Mouse (Mus musculus) hindbrain, embryonic 15.5 days (tissue): Measurements from ENCODE around the gene Mettl26. TPM values are rescaled to one million over a fixed set of nuclear protein-coding genes. Genes with fewer than 3 reads are reported as not detected.
"Not testable (repeated sequence)": the region's sequence is repeated elsewhere in the genome, so short reads cannot be mapped to it uniquely, and the experiment has no call there.

ENCODE experiments used
- ATAC-seq: fragments of 200-750 bp; cut with Nextera tagmentation; 2 replicates; pipeline ENCODE4 v1.8.0; 2017; ENCODE audit warnings: low read depth, moderate number of reproducible peaks, moderate TSS enrichment; ENCODE audit not compliant: low FRiP score
- H3K27ac ChIP-seq: fragments of 300-500 bp; sonication (generic); replicated peaks from 2 replicates; pipeline ENCODE4 v1.5.1; 2015; ENCODE audit warnings: mild to moderate bottlenecking, inconsistent platforms
- H3K27me3 ChIP-seq: fragments of 300-500 bp; sonication (generic); 2 replicates; pipeline ENCODE4 v1.6.1; 2015; ENCODE audit warnings: control low read depth, inconsistent platforms
- H3K36me3 ChIP-seq: fragments of 300-500 bp; sonication (generic); 2 replicates; pipeline ENCODE4 v1.6.1; 2015; ENCODE audit warnings: control low read depth, inconsistent platforms
- H3K4me1 ChIP-seq: fragments of 300-500 bp; sonication (generic); replicated peaks from 2 replicates; pipeline ENCODE4 v1.6.1; 2015; ENCODE audit warnings: control low read depth, inconsistent platforms
- H3K4me2 ChIP-seq: fragments of 300-500 bp; sonication (generic); 2 replicates; pipeline ENCODE4 v1.6.1; 2015; ENCODE audit warnings: moderate library complexity, mild to moderate bottlenecking, inconsistent platforms
- H3K4me3 ChIP-seq: fragments of 300-500 bp; sonication (generic); 2 replicates; pipeline ENCODE4 v1.5.1; 2015; ENCODE audit warnings: mild to moderate bottlenecking, inconsistent platforms
- H3K9ac ChIP-seq: fragments of 300-500 bp; sonication (generic); 2 replicates; pipeline ENCODE4 v1.6.1; 2015; ENCODE audit warnings: inconsistent platforms
- H3K9me3 ChIP-seq: fragments of 300-500 bp; sonication (generic); 2 replicates; pipeline ENCODE4 v1.6.1; 2016; ENCODE audit warnings: control low read depth, inconsistent platforms
- WGBS: fragments of 180-500 bp; shearing (Covaris S2); methylation state at CpG from one replicate; pipeline ENCODE4 v1.1.7; 2015; 5-methylcytosine and 5-hydroxymethylcytosine counted together
- polyA plus RNA-seq: library from polyadenylated mRNA; unstranded; fragments of >200 nt; fragmentation: Nextera tagmentation; extraction: Ambion mirVana; gene quantifications from 2 replicates; pipeline ENCODE4 v1.2.1, GENCODE M21; 2015

Gene Mettl26
- polyA plus RNA-seq, 1 experiment from 2014 or later = 58.7 TPM

- no peak overlapping the region for H3K4me3 ChIP-seq
- no peak for ATAC-seq
- no peak overlapping the region for H3K9ac ChIP-seq
- H3K36me3 ChIP-seq = no peaks in the 10 kb centered on the region
- peaks cover 36% of the 10 kb centered on the region for H3K4me1 ChIP-seq
- H3K27me3 ChIP-seq = no peaks in the 10 kb centered on the region
- H3K4me2 ChIP-seq = no peak overlapping the region
- H3K9me3 ChIP-seq = no peaks in the 10 kb centered on the region
- no peak overlapping the region for H3K27ac ChIP-seq
- WGBS = 94% methylated on average over 6 of the region's 6 CpGs
Measured at GRCm38 (mm10) chr17:25863681-25864080, 11.2 kb upstream of the Mettl26 start.

- Histone ChIP-seq H3K9ac (no peak overlapping the region), H3K9me3 (no peaks in the 10 kb centered on the region), H3K36me3 (no peaks in the 10 kb centered on the region), H3K4me1 (peaks cover 40% of the 10 kb centered on the region), H3K4me2 (no peak overlapping the region), H3K27ac (no peak overlapping the region), H3K4me3 (no peak overlapping the region), H3K27me3 (no peaks in the 10 kb centered on the region)
- no peak for ATAC-seq
- WGBS = 90% methylated on average over 14 of the region's 14 CpGs
Measured at GRCm38 (mm10) chr17:25864311-25864710, 10.6 kb upstream of the Mettl26 start.

GRCm38 (mm10) chr17:25865288-25865687 is 9.6 kb upstream of the Mettl26 start:
- Histone ChIP-seq H3K9ac (no peak overlapping the region), H3K4me1 (peaks cover 38% of the 10 kb centered on the region), H3K27ac (no peak overlapping the region), H3K27me3 (no peaks in the 10 kb centered on the region), H3K4me3 (no peak overlapping the region), H3K36me3 (no peaks in the 10 kb centered on the region), H3K9me3 (no peaks in the 10 kb centered on the region), H3K4me2 (no peak overlapping the region)
- ATAC-seq = no peak
- 92% methylated on average over 11 of the region's 11 CpGs for WGBS

- 88% methylated on average over 3 of the region's 3 CpGs for WGBS
- no peak overlapping the region for H3K4me3 ChIP-seq
Measured at GRCm38 (mm10) chr17:25866172-25866571, 8.7 kb upstream of the Mettl26 start.

GRCm38 (mm10) chr17:25867509-25867835 is 7.4 kb upstream of the Mettl26 start:
- Histone ChIP-seq H3K4me2 (peak overlapping the region; percentile 95), H3K4me1 (peaks cover 22% of the 10 kb centered on the region), H3K9me3 (no peaks in the 10 kb centered on the region), H3K27me3 (no peaks in the 10 kb centered on the region), H3K9ac (peak overlapping the region; percentile 19; the same call in 1 of the 2 replicates), H3K27ac (no peak overlapping the region), H3K36me3 (no peaks in the 10 kb centered on the region), H3K4me3 (peak overlapping the region; percentile 71)
- ATAC-seq = no peak
- 16% methylated on average over 7 of the region's 7 CpGs for WGBS

More at GRCm38 (mm10) chr17:25866172-25866571, 8.7 kb upstream of the Mettl26 start:
- Histone ChIP-seq H3K4me1 (peaks cover 29% of the 10 kb centered on the region), H3K9ac (no peak overlapping the region), H3K9me3 (no peaks in the 10 kb centered on the region), H3K27ac (no peak overlapping the region), H3K36me3 (no peaks in the 10 kb centered on the region), H3K27me3 (no peaks in the 10 kb centered on the region), H3K4me2 (no peak overlapping the region)
- no peak for ATAC-seq

- H3K27me3 ChIP-seq = no peaks in the 10 kb centered on the region
- H3K4me3 ChIP-seq = peak overlapping the region; percentile 71
- no peaks in the 10 kb centered on the region for H3K9me3 ChIP-seq
- ATAC-seq = peak; percentile 40; the same call in 1 of the 2 replicates
- no peaks in the 10 kb centered on the region for H3K36me3 ChIP-seq
- H3K9ac ChIP-seq = peak overlapping the region; percentile 72
- peak overlapping the region; percentile 95 for H3K4me2 ChIP-seq
- H3K4me1 ChIP-seq = peaks cover 22% of the 10 kb centered on the region
- peak overlapping the region; percentile 75 for H3K27ac ChIP-seq
- whole genome bisulfite sequencing = 2% methylated on average over 42 of the region's 42 CpGs
Measured at GRCm38 (mm10) chr17:25867836-25868600, 6.9 kb upstream of the Mettl26 start.

GRCm38 (mm10) chr17:25868601-25869191 is 6.2 kb upstream of the Mettl26 start, which contains the start of gene Mcrip2:
TSS of gene Mcrip2 (minus strand) at chr17:25868764.
- Histone ChIP-seq H3K27me3 (no peaks in the 10 kb centered on the region), H3K4me3 (peak within 1 kb of the TSS; percentile 71), H3K4me2 (peak within 1 kb of the TSS; percentile 95), H3K9me3 (no peaks in the 10 kb centered on the region), H3K36me3 (no peaks in the 10 kb centered on the region), H3K4me1 (peaks cover 22% of the 10 kb centered on the region), H3K9ac (peak within 1 kb of the TSS; percentile 72), H3K27ac (peak within 1 kb of the TSS; percentile 75)
- WGBS = under 1% methylated on average over 24 of the region's 24 CpGs
- ATAC-seq = peak; percentile 82

GRCm38 (mm10) chr17:25869498-25869897 is 5.4 kb upstream of the Mettl26 start:
- no peak overlapping the region for H3K27ac ChIP-seq
- H3K4me3 ChIP-seq = no peak overlapping the region
- no peak overlapping the region for H3K9ac ChIP-seq
- H3K4me2 ChIP-seq = no peak overlapping the region
- H3K9me3 ChIP-seq = no peaks in the 10 kb centered on the region
- H3K36me3 ChIP-seq = no peaks in the 10 kb centered on the region
- peaks cover 28% of the 10 kb centered on the region for H3K4me1 ChIP-seq
- H3K27me3 ChIP-seq = no peaks in the 10 kb centered on the region
- ATAC-seq = no peak
- WGBS = 92% methylated on average over 8 of the region's 8 CpGs

- Histone ChIP-seq H3K27ac (no peak overlapping the region), H3K36me3 (no peaks in the 10 kb centered on the region), H3K4me3 (no peak overlapping the region), H3K27me3 (no peaks in the 10 kb centered on the region), H3K4me1 (peaks cover 28% of the 10 kb centered on the region), H3K9me3 (no peaks in the 10 kb centered on the region), H3K9ac (no peak overlapping the region), H3K4me2 (no peak overlapping the region)
- 90% methylated on average over 2 of the region's 2 CpGs for WGBS
- ATAC-seq = no peak
Measured at GRCm38 (mm10) chr17:25869954-25870353, 4.9 kb upstream of the Mettl26 start.

GRCm38 (mm10) chr17:25871566-25871965 is 3.3 kb upstream of the Mettl26 start:
- H3K9ac ChIP-seq = not testable (repeated sequence)

GRCm38 (mm10) chr17:25872676-25873075 is 2.2 kb upstream of the Mettl26 start:
- no peak overlapping the region for H3K27ac ChIP-seq
- H3K4me1 ChIP-seq = peaks cover 35% of the 10 kb centered on the region
- ATAC-seq = no peak
- no peak overlapping the region for H3K4me2 ChIP-seq
- H3K9me3 ChIP-seq = no peaks in the 10 kb centered on the region
- 0 out of 2 replicates have a peak, but pooled peaks cover under 1% of the 10 kb centered on the region for H3K36me3 ChIP-seq
- H3K4me3 ChIP-seq = no peak overlapping the region
- no peaks in the 10 kb centered on the region for H3K27me3 ChIP-seq
- 91% methylated on average over 3 of the region's 3 CpGs for WGBS
- no peak overlapping the region for H3K9ac ChIP-seq

More at GRCm38 (mm10) chr17:25871566-25871965, 3.3 kb upstream of the Mettl26 start:
- H3K4me1 ChIP-seq = peaks cover 35% of the 10 kb centered on the region
- not testable (repeated sequence) for H3K4me2 ChIP-seq, H3K9me3 ChIP-seq, ATAC-seq, H3K36me3 ChIP-seq, H3K4me3 ChIP-seq, H3K27me3 ChIP-seq, H3K27ac ChIP-seq

GRCm38 (mm10) chr17:25873405-25874147 is 1.3 kb upstream of the Mettl26 start:
- Histone ChIP-seq H3K27ac (peak overlapping the region; percentile 95), H3K27me3 (no peaks in the 10 kb centered on the region), H3K4me2 (peak overlapping the region; percentile 90), H3K9ac (peak overlapping the region; percentile 61), H3K36me3 (0 out of 2 replicates have a peak, but pooled peaks cover 3% of the 10 kb centered on the region), H3K4me1 (peaks cover 31% of the 10 kb centered on the region), H3K4me3 (peak overlapping the region; percentile 64), H3K9me3 (no peaks in the 10 kb centered on the region)
- ATAC-seq = no peak
- WGBS = 79% methylated on average over 11 of the region's 11 CpGs
